Mouse (Mus musculus): ENCODE data around the gene Ubap1l. TPM values are rescaled to one million over a fixed set of nuclear protein-coding genes. Genes with fewer than 3 reads are reported as not detected.

Gene Ubap1l
- polyA plus RNA-seq, 1 experiment from 2014 or later = 0.83 TPM

DNA sequence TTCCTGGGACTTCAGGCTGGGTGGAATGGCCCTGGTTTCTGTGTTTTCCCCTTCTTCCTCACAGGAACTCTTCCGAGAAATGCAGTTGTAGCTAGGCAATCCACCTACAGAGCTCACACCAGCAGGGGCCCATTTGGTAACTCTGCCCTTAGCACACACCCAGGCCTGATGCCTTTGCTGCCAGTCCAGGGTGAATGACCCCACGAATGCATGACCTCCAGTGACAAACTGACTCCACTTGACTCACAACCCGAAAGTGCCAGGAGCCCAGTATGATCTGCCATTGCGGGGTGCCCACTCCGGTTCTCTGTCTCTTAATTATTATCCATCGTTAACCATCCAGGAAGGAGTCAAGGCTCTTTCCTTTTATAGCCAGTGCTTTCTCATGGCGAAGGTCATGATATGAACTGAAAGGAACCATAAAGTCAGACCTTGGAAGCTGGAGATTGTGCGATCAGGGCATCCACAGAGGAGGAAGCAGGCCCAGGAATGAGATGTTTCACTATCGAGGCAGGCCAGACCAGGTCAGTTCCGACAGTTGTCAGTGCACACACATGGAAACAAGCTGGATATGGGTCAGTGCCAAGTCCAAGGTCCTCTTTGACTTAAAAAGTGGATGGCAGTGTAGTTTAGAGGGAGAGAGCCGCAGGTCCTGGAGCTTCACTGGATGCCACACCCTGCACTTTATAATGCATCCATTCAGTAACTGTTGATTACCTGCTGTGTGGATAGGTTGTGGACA is 62.1 kb downstream of the Ubap1l start, which contains the start of gene Slc51b:
TSS of gene Slc51b (minus strand) at position 196 of the 742 bp plus-strand sequence.
- Histone ChIP-seq H3K4me1 (no peaks in the 10 kb centered on the region), H3K9me3 (no peaks in the 10 kb centered on the region), H3K27ac (replicated peaks) (no peak within 1 kb of the TSS), H3K4me2 (replicated peaks) (no peak within 1 kb of the TSS), H3K27me3 (no peaks in the 10 kb centered on the region), H3K9ac (replicated peaks) (no peak within 1 kb of the TSS), H3K36me3 (no peaks in the 10 kb centered on the region), H3K4me3 (no peak within 1 kb of the TSS)
- WGBS = 76% methylated on average over 11 of the region's 11 CpGs
- ATAC-seq (replicated peaks) = no peak

DNA sequence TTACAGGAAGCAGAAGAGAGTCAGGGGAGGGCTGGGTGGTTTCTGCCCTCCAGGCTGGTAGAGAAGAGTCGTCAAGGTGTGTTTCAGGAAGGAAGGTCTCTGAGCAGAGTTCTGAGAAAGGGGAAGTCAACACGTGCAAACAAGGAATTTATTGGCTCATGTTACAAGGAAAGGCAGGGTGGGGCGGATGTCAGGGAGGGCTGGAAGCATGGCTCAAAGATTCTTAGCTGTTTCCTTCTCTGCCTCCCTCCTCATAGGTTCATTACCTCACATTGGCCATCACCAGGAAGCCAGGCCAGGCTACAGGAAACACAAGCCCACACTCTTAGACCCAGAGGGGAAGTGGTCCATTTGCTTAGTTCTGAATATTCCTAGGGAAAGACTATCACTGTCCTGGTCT is 63.6 kb downstream of the Ubap1l start:
- WGBS = 70% methylated on average over 3 of the region's 3 CpGs
- Histone ChIP-seq H3K9ac (replicated peaks) (no peak overlapping the region), H3K4me2 (replicated peaks) (no peak overlapping the region), H3K27me3 (no peaks in the 10 kb centered on the region), H3K9me3 (no peaks in the 10 kb centered on the region), H3K27ac (replicated peaks) (no peak overlapping the region), H3K4me1 (no peaks in the 10 kb centered on the region), H3K4me3 (no peak overlapping the region), H3K36me3 (no peaks in the 10 kb centered on the region)
- no peak for ATAC-seq (replicated peaks)

DNA sequence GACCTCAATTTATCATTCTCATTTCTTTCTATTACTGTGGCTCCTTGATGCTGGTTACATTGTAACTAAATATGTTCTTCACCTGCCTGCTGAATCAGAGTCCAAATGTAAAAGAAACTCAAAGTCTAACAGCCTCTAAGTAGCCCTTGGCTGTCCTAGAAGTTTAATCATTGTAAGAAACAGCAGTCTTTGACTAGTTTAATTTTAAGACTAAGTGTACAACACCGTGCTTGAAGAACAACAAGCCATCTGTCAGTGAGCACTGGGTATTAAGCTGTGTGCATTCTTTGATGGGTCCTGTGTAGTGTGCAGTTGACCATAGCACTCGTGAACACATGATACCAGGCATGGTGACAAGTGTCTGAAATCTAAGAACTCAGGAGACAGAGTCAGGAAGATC is 66.7 kb downstream of the Ubap1l start:
- Histone ChIP-seq H3K27me3 (no peaks in the 10 kb centered on the region), H3K4me1 (no peaks in the 10 kb centered on the region), H3K9ac (replicated peaks) (no peak overlapping the region), H3K4me2 (replicated peaks) (no peak overlapping the region), H3K36me3 (no peaks in the 10 kb centered on the region), H3K4me3 (no peak overlapping the region), H3K27ac (replicated peaks) (no peak overlapping the region), H3K9me3 (no peaks in the 10 kb centered on the region)
- no peak for ATAC-seq (replicated peaks)
- 75% methylated on average over 2 of the region's 2 CpGs for whole genome bisulfite sequencing

DNA sequence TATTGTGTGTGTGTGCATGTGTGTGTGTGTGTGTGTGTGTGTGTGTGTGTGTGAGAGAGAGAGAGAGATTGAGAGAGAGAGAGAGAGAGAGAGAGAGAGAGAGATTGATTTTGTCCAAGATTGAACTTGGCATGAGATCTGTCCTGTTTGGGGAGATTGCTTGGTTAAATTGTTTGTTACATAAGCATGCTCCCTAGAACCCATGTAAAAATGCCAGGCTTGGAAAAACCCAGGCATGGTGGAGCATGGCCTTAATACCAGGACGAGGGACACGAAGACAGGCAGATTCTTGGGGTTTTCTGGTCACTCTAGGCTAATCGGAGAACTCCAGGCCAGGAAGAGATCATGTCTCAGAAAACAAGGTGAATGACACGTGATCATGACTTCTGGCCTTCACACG is 67.2 kb downstream of the Ubap1l start:
- H3K4me3 ChIP-seq = no peak overlapping the region
- no peak overlapping the region for H3K4me2 ChIP-seq (replicated peaks)
- H3K27me3 ChIP-seq = no peaks in the 10 kb centered on the region
- H3K9me3 ChIP-seq = no peaks in the 10 kb centered on the region
- no peaks in the 10 kb centered on the region for H3K36me3 ChIP-seq
- no peaks in the 10 kb centered on the region for H3K4me1 ChIP-seq
- no peak overlapping the region for H3K9ac ChIP-seq (replicated peaks)
- WGBS = 92% methylated on average over 5 of the region's 5 CpGs
- no peak for ATAC-seq (replicated peaks)
- H3K27ac ChIP-seq (replicated peaks) = no peak overlapping the region

Other genes with a start within 250 kb of the Ubap1l start
- gene Igdcc3, start 219.9 kb upstream of the Ubap1l start, polyA plus RNA-seq (2015; fragmentation: Nextera tagmentation; extraction: Ambion mirVana) = 9.6 and 9.8 TPM in 2 replicates
- 4.9 and 5.1 TPM in 2 replicates for gene Parp16, start 165.7 kb upstream of the Ubap1l start, polyA plus RNA-seq (2015; fragmentation: Nextera tagmentation; extraction: Ambion mirVana)
- gene Cilp, start 95.9 kb upstream of the Ubap1l start, polyA plus RNA-seq (2015; fragmentation: Nextera tagmentation; extraction: Ambion mirVana) = 0.42 and 0.55 TPM in 2 replicates
- gene Clpx, start 66.8 kb upstream of the Ubap1l start, polyA plus RNA-seq (2015; fragmentation: Nextera tagmentation; extraction: Ambion mirVana) = 45.7 and 47.3 TPM in 2 replicates
- gene Pdcd7, start 14.9 kb upstream of the Ubap1l start, polyA plus RNA-seq (2015; fragmentation: Nextera tagmentation; extraction: Ambion mirVana) = 9.7 and 10.3 TPM in 2 replicates
- 0.56 and 1.00 TPM in 2 replicates for gene Kbtbd13, start 30.6 kb downstream of the Ubap1l start, polyA plus RNA-seq (2015; fragmentation: Nextera tagmentation; extraction: Ambion mirVana)
- gene Rasl12, start 37.5 kb downstream of the Ubap1l start, polyA plus RNA-seq (2015; fragmentation: Nextera tagmentation; extraction: Ambion mirVana) = 6.1 and 6.5 TPM in 2 replicates
- not detected in 2 replicates for gene Slc51b, start 61.9 kb downstream of the Ubap1l start, polyA plus RNA-seq (2015; fragmentation: Nextera tagmentation; extraction: Ambion mirVana)
- gene Mtfmt, start 74.7 kb downstream of the Ubap1l start, polyA plus RNA-seq (2015; fragmentation: Nextera tagmentation; extraction: Ambion mirVana) = 23.6 and 26.0 TPM in 2 replicates
- 133 and 139 TPM in 2 replicates for gene Spg21, start 99.9 kb downstream of the Ubap1l start, polyA plus RNA-seq (2015; fragmentation: Nextera tagmentation; extraction: Ambion mirVana)
- gene Ankdd1a, start 159.2 kb downstream of the Ubap1l start, polyA plus RNA-seq (2015; fragmentation: Nextera tagmentation; extraction: Ambion mirVana) = 0.23 and 0.26 TPM in 2 replicates
- gene Plekho2, start 219.0 kb downstream of the Ubap1l start, polyA plus RNA-seq (2015; fragmentation: Nextera tagmentation; extraction: Ambion mirVana) = 5.1 and 5.2 TPM in 2 replicates
- 11.8 and 12.4 TPM in 2 replicates for gene Pif1, start 226.1 kb downstream of the Ubap1l start, polyA plus RNA-seq (2015; fragmentation: Nextera tagmentation; extraction: Ambion mirVana)

Measured in forebrain, embryonic 15.5 days (tissue).